20 mouse cellular contexts compared by ENCODE assay signal in the genomic region with DNA sequence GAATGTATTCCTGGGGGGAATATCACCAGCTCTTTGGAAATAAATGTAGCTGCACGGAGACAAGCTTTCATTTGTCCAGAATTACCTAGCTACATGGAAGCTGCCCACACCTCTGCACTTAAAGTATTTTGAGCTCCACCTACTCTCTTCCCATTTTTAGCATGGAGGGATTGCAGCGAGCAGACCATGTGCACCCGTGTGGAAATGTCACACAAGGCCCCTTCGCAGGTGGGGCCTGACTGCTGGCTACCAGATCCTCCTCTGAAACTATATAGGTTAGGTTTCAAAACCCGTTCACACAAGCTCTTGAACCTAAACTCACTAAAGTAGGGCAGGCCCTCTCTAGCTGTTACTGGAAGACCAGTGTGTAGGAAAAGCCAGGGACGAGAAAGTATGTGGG. TPM values are rescaled to one million over a fixed set of nuclear protein-coding genes. Genes with fewer than 3 reads are reported as not detected.
DNase-seq lines count a peak whose midpoint lies in the region; ATAC-seq lines count a peak whose summit lies in the region.
"Had no signal": no experiment of that assay in that cellular context is flagged by ENCODE, and none has a peak within 500 bp of the region (broad histone marks: within the 10 kb centered on the region; RNA-seq: fewer than 3 reads in every experiment).

No protein-coding gene starts in this region.

- peak; percentile 91 for ATAC-seq in frontal cortex, adult (ENCODE audit: low TSS enrichment)
- ATAC-seq: CD4-positive, CD25-positive, alpha-beta regulatory T cell, adult 4 months; forebrain, embryonic 15.5 days had no signal

- DNase-seq in frontal cortex, postnatal 25 days (ENCODE audit: low spot score in 2 of 2) = no peak
- DNase-seq in right cerebral cortex, adult 18-20 months = peak; percentile 66
- no peak for DNase-seq in right cerebral cortex, postnatal 4 days
- DNase-seq in left cerebral cortex, adult 9 months (ENCODE audit: low spot score in 2 of 2) = peak; percentile 23 to 52
- DNase-seq in telencephalon, adult 2 months (ENCODE audit: low read depth, low spot score) = peak; percentile 73
- no peak for DNase-seq in layer of hippocampus, postnatal 10 days (ENCODE audit: low spot score in 2 of 2)
- DNase-seq: adrenal gland, adult 8-10 months; adrenal gland, postnatal 36 days; B cell, adult 2 months; cerebellum, adult 11 months; cerebellum, adult 8-10 months; cerebellum, postnatal 14 days; embryo, embryonic 11 days; gastrocnemius, postnatal 10 days; heart, adult 18-20 months; heart, postnatal 10 days; heart, postnatal 4 days had no signal

RNA-seq across cellular contexts. Expression of a gene that starts 25.6 kb away (rescaled TPM):
- total RNA-seq in layer of hippocampus, postnatal 10 days (2021) = 10 to 100 TPM; 48.8 to 50.3 TPM

Comparison
In these comparisons a context has a peak if more than half of its experiments do, and no peak if none do; other contexts are left out.
1. DNase-seq: peak in right cerebral cortex, adult 18-20 months (single experiment), left cerebral cortex, adult 9 months (2 of 2) and telencephalon, adult 2 months (single experiment); none in frontal cortex, postnatal 25 days (0 of 2), right cerebral cortex, postnatal 4 days (single experiment) and layer of hippocampus, postnatal 10 days (0 of 2).